Mouse (Mus musculus): ENCODE results near the gene Tspo2.

GRCm38 (mm10) chr17:48410299-48410785, 41.0 kb downstream of the Tspo2 start:
- TF ChIP-seq CTCF (IDR thresholded peaks at IDR 0.05; ENCODE audit: low read depth) (no peak), EP300 (IDR thresholded peaks at IDR 0.05; ENCODE audit: low read depth) (no peak; the same call in 1 of the 2 replicates)

All from liver, embryonic 14.5 days (tissue).